Mouse (Mus musculus) sigmoid colon, adult 10 weeks (tissue): ENCODE data around the gene C130026I21Rik. TPM values are rescaled to one million over a fixed set of nuclear protein-coding genes. Genes with fewer than 3 reads are reported as not detected.

ENCODE experiments used
- polyA plus RNA-seq: library from polyadenylated mRNA; stranded (reverse); fragments of 350-450 nt; fragmentation: Illumina TruSeq; extraction: RNeasy Lipid Tissue Mini Kit (QIAGEN cat#74804); gene quantifications from one replicate; pipeline ENCODE4 v1.2.3, GENCODE M21; 2014; ENCODE audit warnings: low read depth, low replicate concordance

The C130026I21Rik gene
- polyA plus RNA-seq = 9.6 TPM

DNA sequence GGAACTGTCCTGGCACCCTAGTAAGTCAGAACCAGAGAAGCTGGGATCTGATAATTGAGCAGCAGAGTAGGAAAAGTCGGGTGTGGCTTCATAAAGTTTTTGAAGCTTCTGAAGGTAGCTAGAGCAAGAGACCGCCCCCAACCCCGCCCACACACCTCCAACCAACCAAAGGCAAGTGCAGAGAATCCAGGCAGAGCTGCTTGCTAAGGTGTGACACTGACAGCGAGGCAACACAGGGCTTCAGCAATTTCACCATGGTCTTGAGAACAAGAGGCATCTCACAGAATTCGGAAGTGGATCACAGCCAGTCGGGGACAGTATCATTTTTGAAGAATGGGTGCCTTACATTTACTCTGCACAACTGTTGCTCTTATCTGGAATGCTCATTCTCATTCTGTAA is at the start of gene C130026I21Rik:
C130026I21Rik (minus strand) TSS at position 101 of the 400 bp plus-strand sequence.

GRCm38 (mm10) chr1:85109753-85110152 is 160.6 kb downstream of the C130026I21Rik start, which contains the start of gene A530032D15Rik:
Gene A530032D15Rik, minus strand, starts transcription at chr1:85109853.

GRCm38 (mm10) chr1:85099864-85100263 is 170.5 kb downstream of the C130026I21Rik start, which contains the start of gene Gm10553:
Gene Gm10553, plus strand, starts transcription at chr1:85100164.

Other genes with a start within 250 kb of the C130026I21Rik start
- gene Gm10553, start 170.4 kb downstream of the C130026I21Rik start, polyA plus RNA-seq = not detected
- 0.66 TPM for gene A530032D15Rik, start 160.7 kb downstream of the C130026I21Rik start, polyA plus RNA-seq